In the genomic region with DNA sequence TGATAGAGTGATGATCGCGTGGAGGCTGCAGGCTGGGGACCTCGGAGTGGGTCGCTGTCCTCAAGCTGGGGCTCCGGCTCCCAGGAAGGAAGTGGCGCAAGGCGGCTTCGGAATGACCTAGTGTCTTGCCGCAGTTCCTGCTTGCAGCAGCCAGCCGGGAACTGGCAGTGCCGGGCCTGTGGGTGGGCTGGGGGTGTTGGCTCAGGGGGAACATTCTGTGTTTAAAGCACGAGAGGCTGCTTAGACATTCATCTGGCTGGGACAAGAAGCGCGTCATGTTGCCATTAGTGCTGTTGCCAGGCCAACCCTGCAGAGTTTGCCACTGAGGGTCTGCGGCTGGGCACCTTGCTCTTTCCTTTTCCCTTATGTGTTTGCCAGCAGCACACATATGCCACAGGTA, we compare ENCODE assay signal across 8 mouse cellular contexts.
DNase-seq lines count a peak whose midpoint lies in the region.

No protein-coding gene starts in this region.

- peak; percentile 76 for DNase-seq in layer of hippocampus, adult 11-12 months (ENCODE audit: low spot score)
- no peak for DNase-seq in layer of hippocampus, adult 9-10 months (ENCODE audit: low spot score)
- DNase-seq in layer of hippocampus, adult 9-11 months, result peak; percentile 88
- peak; percentile 43 for DNase-seq in lung, postnatal 36 days
- DNase-seq in right cerebral cortex, postnatal 36 days (ENCODE audit: low spot score in 2 of 2), result peak; percentile 62 to 77
- DNase-seq in MN1 (ENCODE audit: low spot score), result no peak
- no peak for DNase-seq in gastrocnemius, adult 18-20 months (ENCODE audit: low spot score)
- DNase-seq in cerebellum, adult 8-10 months, result no peak

Comparison
In these comparisons a context has a peak if more than half of its experiments do, and no peak if none do; other contexts are left out.
1. DNase-seq: peak in layer of hippocampus, adult 11-12 months (single experiment), layer of hippocampus, adult 9-11 months (single experiment), lung, postnatal 36 days (single experiment) and right cerebral cortex, postnatal 36 days (2 of 2); none in layer of hippocampus, adult 9-10 months (single experiment), MN1 (single experiment), gastrocnemius, adult 18-20 months (single experiment) and cerebellum, adult 8-10 months (single experiment).